Mouse (Mus musculus) intestine, postnatal 0 days (tissue): ENCODE measurements around the gene Rhoa. TPM values are rescaled to one million over a fixed set of nuclear protein-coding genes. Genes with fewer than 3 reads are reported as not detected.

Experiments used
- ATAC-seq: fragments of 200-750 bp; cut with Nextera tagmentation; 2 replicates; pipeline ENCODE4 v1.8.0; 2017; ENCODE audit warnings: mild to moderate bottlenecking, moderate TSS enrichment, moderate library complexity
- H3K27ac ChIP-seq: fragments of 300-500 bp; sonication (generic); 2 replicates; pipeline ENCODE4 v1.5.1; 2014; ENCODE audit warnings: mild to moderate bottlenecking, low read depth, low read length, moderate library complexity
- H3K27me3 ChIP-seq: fragments of 300-500 bp; sonication (generic); replicated peaks from 2 replicates; pipeline ENCODE4 v1.6.1; 2014; ENCODE audit warnings: low read length, mixed read lengths; ENCODE audit not compliant: control insufficient read depth, insufficient read depth
- H3K36me3 ChIP-seq: fragments of 300-500 bp; sonication (generic); 2 replicates; pipeline ENCODE4 v1.6.1; 2014; ENCODE audit warnings: mild to moderate bottlenecking, moderate library complexity; ENCODE audit not compliant: control insufficient read depth, insufficient read depth
- H3K4me1 ChIP-seq: fragments of 300-500 bp; sonication (generic); replicated peaks from 2 replicates; pipeline ENCODE4 v1.6.1; 2014; ENCODE audit warnings: antibody characterized with exemption, low read length, mixed read lengths; ENCODE audit not compliant: control insufficient read depth, insufficient read depth
- H3K4me2 ChIP-seq: fragments of 300-500 bp; sonication (generic); replicated peaks from 2 replicates; pipeline ENCODE4 v1.6.1; 2014; ENCODE audit warnings: low read depth, mild to moderate bottlenecking, moderate library complexity
- H3K4me3 ChIP-seq: fragments of 300-500 bp; sonication (generic); 2 replicates; pipeline ENCODE4 v1.5.1; 2014; ENCODE audit warnings: low read depth, low read length
- H3K9ac ChIP-seq: fragments of 300-500 bp; sonication (generic); 2 replicates; pipeline ENCODE4 v1.6.1; 2014; ENCODE audit warnings: mild to moderate bottlenecking, low read depth, low read length
- H3K9me3 ChIP-seq: fragments of 300-500 bp; sonication (generic); 2 replicates; pipeline ENCODE4 v1.6.1; 2016; ENCODE audit warnings: mixed run types; ENCODE audit not compliant: control insufficient read depth
- CTCF ChIP-seq: sonication (generic); IDR thresholded peaks from 2 replicates; pipeline ENCODE4 v1.5.1; 2016; ENCODE audit warnings: low read depth, mild to moderate bottlenecking, control low read depth, antibody characterized with exemption, moderate library complexity
- WGBS: fragments of 180-500 bp; shearing (Covaris S2); extraction: QIAGEN DNeasy Blood & Tissue Kit; methylation state at CpG from one replicate; pipeline ENCODE4 v1.1.7; 2014; 5-methylcytosine and 5-hydroxymethylcytosine counted together
- polyA plus RNA-seq: library from polyadenylated mRNA; unstranded; fragments of >200 nt; fragmentation: Nextera tagmentation; extraction: Ambion mirVana; gene quantifications from 2 replicates; pipeline ENCODE4 v1.2.1, GENCODE M21; 2015

Gene Rhoa
- polyA plus RNA-seq, 1 experiment from 2014 or later = 313 TPM

- peak overlapping the region; percentile 69; the same call in 1 of the 2 replicates for H3K4me3 ChIP-seq
- peak overlapping the region; percentile 96 for H3K27ac ChIP-seq
- WGBS = 62% methylated on average over 5 of the region's 5 CpGs
Measured at GRCm38 (mm10) chr9:108341139-108341475, 35.2 kb downstream of the Rhoa start.

GRCm38 (mm10) chr9:108341801-108342200 is 35.9 kb downstream of the Rhoa start:
- no peak overlapping the region for H3K4me3 ChIP-seq
- H3K27ac ChIP-seq = peak overlapping the region; percentile 96
- no peak for TF ChIP-seq CTCF
- H3K4me1 ChIP-seq = peaks cover 15% of the 10 kb centered on the region
- H3K4me2 ChIP-seq = peak overlapping the region; percentile 80; the same call in 1 of the 2 replicates
- H3K9me3 ChIP-seq = no peaks in the 10 kb centered on the region
- no peak for ATAC-seq
- H3K27me3 ChIP-seq = no peaks in the 10 kb centered on the region
- no peak overlapping the region; the same call in 1 of the 2 replicates for H3K9ac ChIP-seq
- H3K36me3 ChIP-seq = peaks cover 3% of the 10 kb centered on the region; the same call in 1 of the 2 replicates

More at GRCm38 (mm10) chr9:108341139-108341475, 35.2 kb downstream of the Rhoa start:
- no peak for TF ChIP-seq CTCF
- ATAC-seq = no peak
- Histone ChIP-seq H3K27me3 (no peaks in the 10 kb centered on the region), H3K9ac (no peak overlapping the region), H3K4me1 (peaks cover 15% of the 10 kb centered on the region), H3K36me3 (peaks cover 3% of the 10 kb centered on the region; the same call in 1 of the 2 replicates), H3K9me3 (no peaks in the 10 kb centered on the region), H3K4me2 (peak overlapping the region; percentile 80)

- 5% methylated on average over 5 of the region's 5 CpGs for WGBS
- Histone ChIP-seq H3K4me3 (no peak overlapping the region), H3K4me1 (peaks cover 15% of the 10 kb centered on the region), H3K27me3 (no peaks in the 10 kb centered on the region), H3K36me3 (peaks cover 3% of the 10 kb centered on the region; the same call in 1 of the 2 replicates), H3K27ac (peak overlapping the region; percentile 96), H3K4me2 (peak overlapping the region; percentile 80), H3K9ac (no peak overlapping the region), H3K9me3 (no peaks in the 10 kb centered on the region)
- no peak for ATAC-seq
- TF ChIP-seq CTCF = peak; percentile 27; the same call in 1 of the 2 replicates
Measured at GRCm38 (mm10) chr9:108342301-108342831, 36.4 kb downstream of the Rhoa start.

- Histone ChIP-seq H3K36me3 (peaks cover 3% of the 10 kb centered on the region; the same call in 1 of the 2 replicates), H3K4me2 (no peak overlapping the region), H3K9ac (no peak overlapping the region), H3K9me3 (no peaks in the 10 kb centered on the region), H3K27ac (peak overlapping the region; percentile 96; the same call in 1 of the 2 replicates), H3K4me1 (peaks cover 15% of the 10 kb centered on the region), H3K27me3 (no peaks in the 10 kb centered on the region), H3K4me3 (no peak overlapping the region)
- 0 out of 2 replicates have a peak, but pooled peaks have one; percentile 1 for ATAC-seq
- WGBS = 36% methylated on average over 3 of the region's 3 CpGs
- no peak for TF ChIP-seq CTCF
Measured at GRCm38 (mm10) chr9:108343331-108343730, 37.4 kb downstream of the Rhoa start.

- Histone ChIP-seq H3K4me2 (no peak overlapping the region), H3K36me3 (peaks cover 3% of the 10 kb centered on the region; the same call in 1 of the 2 replicates), H3K4me1 (peaks cover 15% of the 10 kb centered on the region), H3K9ac (no peak overlapping the region), H3K27me3 (no peaks in the 10 kb centered on the region), H3K9me3 (no peaks in the 10 kb centered on the region), H3K27ac (peak overlapping the region; percentile 96; the same call in 1 of the 2 replicates), H3K4me3 (no peak overlapping the region)
- 80% methylated on average over 1 of the region's 1 CpGs for WGBS
- no peak for TF ChIP-seq CTCF
- no peak for ATAC-seq
Measured at GRCm38 (mm10) chr9:108343835-108344234, 37.9 kb downstream of the Rhoa start.

- Histone ChIP-seq H3K4me1 (peaks cover 15% of the 10 kb centered on the region), H3K4me3 (no peak overlapping the region), H3K27me3 (no peaks in the 10 kb centered on the region), H3K9ac (no peak overlapping the region), H3K9me3 (no peaks in the 10 kb centered on the region), H3K27ac (0 out of 2 replicates have a peak overlapping the region, but pooled peaks have one; percentile 96), H3K4me2 (no peak overlapping the region), H3K36me3 (peaks cover 3% of the 10 kb centered on the region; the same call in 1 of the 2 replicates)
- WGBS = 84% methylated on average over 4 of the region's 4 CpGs
- ATAC-seq = no peak
- TF ChIP-seq CTCF = no peak
Measured at GRCm38 (mm10) chr9:108344471-108344870, 38.5 kb downstream of the Rhoa start.
